Mouse (Mus musculus) erythroblast, embryonic 14.5 days (primary cell): ENCODE measurements around the gene Hnrnph2.

Experiments
- GATA1 ChIP-seq: IDR thresholded peaks from 2 replicates; pipeline ENCODE4 v1.6.1; 2012; ENCODE audit warnings: low read length, inconsistent platforms, mixed read lengths
- TAL1 ChIP-seq: IDR thresholded peaks from 3 replicates; pipeline ENCODE4 v1.6.1; 2012; ENCODE audit warnings: low read length, inconsistent platforms, mixed read lengths

DNA sequence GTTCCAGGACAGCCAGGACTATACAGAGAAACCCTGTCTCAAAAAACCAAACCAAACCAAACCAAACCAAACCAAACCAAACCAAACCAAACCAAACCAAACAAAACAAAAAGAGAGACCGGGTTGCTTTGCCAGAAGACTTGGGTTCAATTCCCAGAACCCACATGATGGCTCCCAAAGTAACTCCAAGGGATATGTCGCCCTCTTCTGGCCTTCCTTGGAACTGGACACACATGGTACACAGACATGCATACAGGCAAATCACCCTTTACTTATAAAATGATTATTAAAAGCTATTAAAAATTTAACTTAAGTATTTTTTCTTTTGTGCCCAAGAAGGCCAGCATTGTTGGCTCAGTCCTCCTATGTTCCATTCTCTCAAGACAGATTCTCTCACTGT is 13.3 kb downstream of the Hnrnph2 start:
- TF ChIP-seq TAL1 (no peak), GATA1 (no peak)
